Mouse (Mus musculus): ENCODE data around the gene Slc4a2. TPM values are rescaled to one million over a fixed set of nuclear protein-coding genes. Genes with fewer than 3 reads are reported as not detected.

Slc4a2 gene
- polyA plus RNA-seq, 1 experiment from 2014 or later = 12.6 TPM

DNA sequence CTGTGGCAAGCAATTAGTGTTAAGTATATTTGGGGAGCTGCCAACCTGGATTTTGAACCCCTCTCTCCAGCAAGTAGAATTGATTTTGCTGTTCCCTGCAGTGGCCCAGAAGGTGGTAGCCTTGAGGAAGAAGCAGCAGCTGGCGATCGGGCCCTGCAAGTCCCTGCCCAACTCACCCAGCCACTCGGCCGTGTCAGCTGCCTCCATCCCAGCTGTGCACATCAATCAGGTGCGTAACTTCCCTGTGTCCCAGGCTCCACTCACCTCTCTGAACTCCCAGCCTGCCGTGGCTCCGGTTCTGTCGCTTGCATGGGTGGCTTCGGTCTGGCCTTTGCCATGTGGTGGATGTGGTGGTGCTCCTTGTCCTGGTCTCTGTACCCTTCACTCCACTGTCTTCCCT is 54.3 kb downstream of the Slc4a2 start:
- peaks cover 16% of the 10 kb centered on the region for H3K4me1 ChIP-seq (ENCODE audit: control insufficient read depth, low read depth, low read length)
- WGBS (ENCODE audit: insufficient replicate concordance) = 89% methylated on average over 9 of the region's 9 CpGs
- no peak overlapping the region for H3K27ac ChIP-seq (ENCODE audit: low read length)
- H3K4me3 ChIP-seq (ENCODE audit: low read depth, low read length) = no peak overlapping the region
- H3K9me3 ChIP-seq (replicated peaks; ENCODE audit: control insufficient read depth, low read length) = no peaks in the 10 kb centered on the region
- peaks cover 26% of the 10 kb centered on the region for H3K27me3 ChIP-seq (ENCODE audit: control insufficient read depth, insufficient read depth, low read depth, low read length)
- H3K4me2 ChIP-seq (ENCODE audit: low read depth, low read length) = no peak overlapping the region
- ATAC-seq (ENCODE audit: low read depth) = no peak
- peaks cover 17% of the 10 kb centered on the region for H3K36me3 ChIP-seq (ENCODE audit: control insufficient read depth, insufficient read depth)
- H3K9ac ChIP-seq (ENCODE audit: low read depth, low read length) = no peak overlapping the region

DNA sequence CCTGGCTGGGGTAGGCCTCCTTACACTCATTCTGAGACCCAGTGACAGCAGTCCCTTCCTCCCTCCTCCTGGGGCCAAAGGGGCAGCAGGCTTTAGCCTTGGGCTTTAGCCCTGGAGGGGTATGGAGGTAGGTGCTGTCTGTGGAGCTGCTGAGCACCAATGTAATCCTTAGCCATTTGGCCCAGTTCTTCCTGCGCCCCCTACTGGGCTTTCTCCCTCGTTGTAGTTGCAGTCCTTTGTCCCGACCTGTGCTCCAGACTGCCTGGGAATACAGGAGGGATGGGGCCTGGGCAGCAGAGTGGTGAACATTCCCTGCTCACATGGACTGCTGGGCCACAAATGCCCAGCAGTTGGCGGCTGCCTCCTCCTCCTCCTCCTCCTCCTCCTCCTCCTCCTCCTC is 58.0 kb downstream of the Slc4a2 start:
- Histone ChIP-seq H3K27me3 (ENCODE audit: control insufficient read depth, insufficient read depth, low read depth, low read length) (no peaks in the 10 kb centered on the region), H3K36me3 (ENCODE audit: control insufficient read depth, insufficient read depth) (peaks cover 17% of the 10 kb centered on the region), H3K9ac (ENCODE audit: low read depth, low read length) (no peak overlapping the region), H3K9me3 (replicated peaks; ENCODE audit: control insufficient read depth, low read length) (no peaks in the 10 kb centered on the region), H3K4me1 (ENCODE audit: control insufficient read depth, low read depth, low read length) (peaks cover 3% of the 10 kb centered on the region), H3K4me2 (ENCODE audit: low read depth, low read length) (no peak overlapping the region), H3K4me3 (ENCODE audit: low read depth, low read length) (no peak overlapping the region), H3K27ac (ENCODE audit: low read length) (no peak overlapping the region)
- no peak for ATAC-seq (ENCODE audit: low read depth)
- 30% methylated on average over 4 of the region's 4 CpGs for WGBS (ENCODE audit: insufficient replicate concordance)

DNA sequence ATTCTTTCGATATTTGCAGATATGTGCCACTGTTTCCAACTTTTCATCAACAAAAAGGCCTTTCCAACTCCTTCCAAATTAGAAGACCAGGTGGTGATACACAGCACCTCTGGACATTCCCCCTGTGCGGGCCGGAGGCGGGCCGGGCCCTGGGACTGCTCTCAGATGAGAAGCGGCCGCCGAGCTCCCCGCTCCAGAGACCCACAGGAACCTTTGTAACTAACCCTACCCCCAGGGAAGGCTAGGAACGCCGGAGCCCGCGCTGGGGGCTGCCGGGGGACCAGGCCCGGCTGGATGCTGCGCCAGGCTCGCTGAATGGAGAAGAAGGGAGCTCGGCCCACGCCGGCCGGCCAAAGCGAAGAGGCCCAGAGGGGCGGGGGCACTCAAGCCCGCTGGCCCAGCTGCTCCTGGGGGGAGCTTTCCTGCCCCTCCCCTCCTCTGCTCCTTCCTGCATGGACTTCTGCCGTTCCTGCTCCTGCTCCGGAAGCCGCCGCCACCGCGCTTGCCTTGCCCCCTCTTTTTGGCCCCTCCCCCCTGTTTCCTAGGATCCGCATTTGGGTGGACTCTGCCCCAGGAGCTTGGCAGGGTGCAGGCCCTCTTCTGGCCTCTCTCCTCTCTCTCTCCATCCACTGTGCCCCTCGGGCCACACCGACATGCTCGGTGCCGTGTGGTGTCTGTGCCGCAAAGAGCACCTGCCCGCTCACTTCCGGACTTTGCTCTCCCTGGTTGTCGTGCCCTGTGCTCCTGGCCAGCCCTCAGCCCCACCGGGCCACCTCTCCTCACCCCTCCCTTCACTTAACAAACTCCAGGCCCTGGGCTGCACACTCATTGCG is 58.8 kb downstream of the Slc4a2 start:
- no peak overlapping the region; the same call in 1 of the 2 replicates for H3K4me3 ChIP-seq (ENCODE audit: low read depth, low read length)
- peak; percentile 68 for ATAC-seq (ENCODE audit: low read depth)
- H3K27ac ChIP-seq (ENCODE audit: low read length) = peak overlapping the region; percentile 62
- H3K9ac ChIP-seq (ENCODE audit: low read depth, low read length) = no peak overlapping the region
- WGBS (ENCODE audit: insufficient replicate concordance) = 71% methylated on average over 41 of the region's 41 CpGs
- peaks cover 3% of the 10 kb centered on the region for H3K4me1 ChIP-seq (ENCODE audit: control insufficient read depth, low read depth, low read length)
- H3K4me2 ChIP-seq (ENCODE audit: low read depth, low read length) = peak overlapping the region; percentile 5; the same call in 1 of the 2 replicates
- no peaks in the 10 kb centered on the region for H3K9me3 ChIP-seq (replicated peaks; ENCODE audit: control insufficient read depth, low read length)
- no peaks in the 10 kb centered on the region for H3K27me3 ChIP-seq (ENCODE audit: control insufficient read depth, insufficient read depth, low read depth, low read length)
- peaks cover 17% of the 10 kb centered on the region for H3K36me3 ChIP-seq (ENCODE audit: control insufficient read depth, insufficient read depth)

DNA sequence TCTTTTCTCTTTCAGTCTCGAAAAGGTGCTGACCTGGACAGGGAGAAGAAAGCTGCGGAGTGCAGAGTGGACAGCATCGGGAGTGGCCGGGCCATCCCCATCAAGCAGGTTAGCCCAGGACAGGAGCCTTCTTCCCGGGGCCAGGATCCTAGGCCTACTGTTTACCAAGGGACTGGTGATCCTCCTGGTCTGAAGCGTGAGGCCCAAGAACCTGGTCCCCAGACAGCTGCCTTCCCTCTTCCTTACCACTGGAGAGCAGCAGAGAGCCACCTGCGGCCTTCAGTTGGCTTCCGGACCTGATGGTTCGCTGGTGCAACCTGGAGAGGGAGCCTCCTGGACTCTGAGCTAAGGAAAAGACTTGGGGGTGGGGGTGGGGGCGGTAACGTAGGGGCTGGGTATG is 59.7 kb downstream of the Slc4a2 start:
- Histone ChIP-seq H3K9me3 (replicated peaks; ENCODE audit: control insufficient read depth, low read length) (no peaks in the 10 kb centered on the region), H3K27ac (ENCODE audit: low read length) (peak overlapping the region; percentile 62), H3K4me1 (ENCODE audit: control insufficient read depth, low read depth, low read length) (peaks cover 3% of the 10 kb centered on the region), H3K36me3 (ENCODE audit: control insufficient read depth, insufficient read depth) (peaks cover 12% of the 10 kb centered on the region), H3K4me2 (ENCODE audit: low read depth, low read length) (0 out of 2 replicates have a peak overlapping the region, but pooled peaks have one; percentile 5), H3K27me3 (ENCODE audit: control insufficient read depth, insufficient read depth, low read depth, low read length) (no peaks in the 10 kb centered on the region), H3K9ac (ENCODE audit: low read depth, low read length) (no peak overlapping the region), H3K4me3 (ENCODE audit: low read depth, low read length) (no peak overlapping the region; the same call in 1 of the 2 replicates)
- WGBS (ENCODE audit: insufficient replicate concordance) = 47% methylated on average over 11 of the region's 11 CpGs
- ATAC-seq (ENCODE audit: low read depth) = no peak; the same call in 1 of the 2 replicates

DNA sequence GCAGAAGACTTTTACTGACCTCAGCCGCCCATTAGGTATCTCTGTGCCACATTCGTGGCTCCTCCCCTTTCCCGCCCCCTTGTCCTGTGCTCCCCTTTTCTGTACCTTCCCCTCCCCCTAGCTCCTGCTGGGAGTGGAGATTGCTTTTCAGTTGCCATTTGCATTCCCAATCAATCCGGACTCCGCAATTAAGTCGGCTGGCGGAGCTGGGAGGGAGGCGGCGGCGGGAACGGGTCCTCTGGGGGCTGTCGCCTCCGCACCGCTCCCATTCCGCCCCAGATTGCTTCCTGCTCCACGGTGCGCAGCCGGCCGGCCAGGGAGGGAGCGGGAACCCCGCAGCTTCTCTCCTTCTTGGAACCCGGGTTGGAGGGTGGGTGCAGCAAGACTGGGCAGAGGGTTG is 61.3 kb downstream of the Slc4a2 start:
- ATAC-seq (ENCODE audit: low read depth) = no peak
- peaks cover 3% of the 10 kb centered on the region for H3K4me1 ChIP-seq (ENCODE audit: control insufficient read depth, low read depth, low read length)
- peak overlapping the region; percentile 49 for H3K4me2 ChIP-seq (ENCODE audit: low read depth, low read length)
- no peak overlapping the region for H3K27ac ChIP-seq (ENCODE audit: low read length)
- H3K27me3 ChIP-seq (ENCODE audit: control insufficient read depth, insufficient read depth, low read depth, low read length) = no peaks in the 10 kb centered on the region
- H3K9me3 ChIP-seq (replicated peaks; ENCODE audit: control insufficient read depth, low read length) = no peaks in the 10 kb centered on the region
- WGBS (ENCODE audit: insufficient replicate concordance) = 76% methylated on average over 22 of the region's 22 CpGs
- peaks cover 9% of the 10 kb centered on the region for H3K36me3 ChIP-seq (ENCODE audit: control insufficient read depth, insufficient read depth)
- H3K4me3 ChIP-seq (ENCODE audit: low read depth, low read length) = peak overlapping the region; percentile 38
- peak overlapping the region; percentile 27; the same call in 1 of the 2 replicates for H3K9ac ChIP-seq (ENCODE audit: low read depth, low read length)

DNA sequence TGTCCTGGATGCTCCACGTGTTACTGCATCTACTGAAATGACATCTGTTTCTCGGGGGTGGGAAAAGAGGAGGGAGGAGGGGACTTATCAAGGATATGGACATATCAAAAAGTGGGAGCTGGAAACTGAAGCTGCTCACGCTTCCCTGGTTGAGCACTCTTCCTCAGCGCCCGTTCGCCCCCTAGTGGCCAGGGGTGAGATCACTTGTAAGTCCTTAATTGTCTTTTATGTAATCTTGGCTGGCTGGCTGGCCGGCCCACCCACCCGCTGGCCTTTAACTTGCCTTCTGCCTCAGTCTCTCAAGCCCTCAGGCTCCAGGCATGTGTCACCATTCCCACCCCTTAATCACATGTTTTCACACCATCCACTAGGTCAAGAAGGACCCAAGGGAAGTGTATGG is 62.5 kb downstream of the Slc4a2 start:
- peaks cover 3% of the 10 kb centered on the region for H3K4me1 ChIP-seq (ENCODE audit: control insufficient read depth, low read depth, low read length)
- H3K4me3 ChIP-seq (ENCODE audit: low read depth, low read length) = no peak overlapping the region
- H3K4me2 ChIP-seq (ENCODE audit: low read depth, low read length) = no peak overlapping the region
- no peaks in the 10 kb centered on the region for H3K9me3 ChIP-seq (replicated peaks; ENCODE audit: control insufficient read depth, low read length)
- peaks cover 8% of the 10 kb centered on the region for H3K36me3 ChIP-seq (ENCODE audit: control insufficient read depth, insufficient read depth)
- no peaks in the 10 kb centered on the region for H3K27me3 ChIP-seq (ENCODE audit: control insufficient read depth, insufficient read depth, low read depth, low read length)
- ATAC-seq (ENCODE audit: low read depth) = no peak
- no peak overlapping the region for H3K9ac ChIP-seq (ENCODE audit: low read depth, low read length)
- 5% methylated on average over 8 of the region's 8 CpGs for WGBS (ENCODE audit: insufficient replicate concordance)
- no peak overlapping the region for H3K27ac ChIP-seq (ENCODE audit: low read length)

DNA sequence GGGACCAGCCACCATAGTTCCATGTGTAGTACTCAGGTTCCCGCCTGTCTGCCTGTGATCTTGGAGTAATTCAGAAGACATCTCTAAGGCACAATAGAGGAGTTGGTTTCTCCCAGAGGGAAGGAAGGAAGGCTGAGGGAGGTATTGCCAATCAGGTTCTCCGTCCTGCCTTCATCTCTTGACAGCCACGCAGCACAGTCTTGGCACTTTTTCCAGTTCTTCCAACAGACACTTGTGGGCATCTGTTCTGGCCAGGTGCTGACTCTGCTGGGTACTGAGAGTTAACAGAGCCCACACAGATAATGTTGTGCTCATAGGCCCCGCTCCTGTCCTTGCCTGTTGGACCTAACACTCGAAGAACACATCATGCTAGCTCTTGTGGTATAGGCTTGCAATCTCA is 63.1 kb downstream of the Slc4a2 start:
- Histone ChIP-seq H3K4me1 (ENCODE audit: control insufficient read depth, low read depth, low read length) (no peaks in the 10 kb centered on the region; the same call in 1 of the 2 replicates), H3K4me2 (ENCODE audit: low read depth, low read length) (no peak overlapping the region), H3K9ac (ENCODE audit: low read depth, low read length) (no peak overlapping the region), H3K27ac (ENCODE audit: low read length) (no peak overlapping the region), H3K4me3 (ENCODE audit: low read depth, low read length) (no peak overlapping the region), H3K36me3 (ENCODE audit: control insufficient read depth, insufficient read depth) (peaks cover 10% of the 10 kb centered on the region), H3K27me3 (ENCODE audit: control insufficient read depth, insufficient read depth, low read depth, low read length) (no peaks in the 10 kb centered on the region), H3K9me3 (replicated peaks; ENCODE audit: control insufficient read depth, low read length) (no peaks in the 10 kb centered on the region)
- no peak for ATAC-seq (ENCODE audit: low read depth)
- 80% methylated on average over 5 of the region's 5 CpGs for WGBS (ENCODE audit: insufficient replicate concordance)

DNA sequence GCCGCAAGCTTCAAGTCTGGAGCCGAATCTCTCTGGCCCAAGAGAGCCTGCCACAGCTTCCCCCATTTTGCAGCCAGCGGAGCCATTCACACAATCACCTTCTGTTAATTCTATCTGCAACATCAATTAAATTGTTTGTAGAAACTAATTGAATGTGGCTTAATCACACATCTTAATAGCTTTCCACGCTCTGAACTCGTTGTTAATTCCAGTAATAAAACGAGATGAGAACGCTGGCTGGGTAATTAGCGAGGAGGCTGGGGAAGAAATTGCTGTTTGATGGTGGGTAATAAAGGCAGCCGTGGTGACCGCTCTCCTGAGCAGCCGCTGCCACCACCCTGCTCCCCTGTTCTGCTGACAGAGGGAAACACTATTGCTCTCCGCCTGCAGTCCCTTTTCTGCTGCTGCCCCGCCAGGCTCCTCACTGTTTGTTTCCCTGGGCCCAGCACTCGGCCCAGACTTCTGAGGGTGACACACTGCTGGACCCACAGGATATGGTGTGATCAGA is 66.8 kb downstream of the Slc4a2 start:
- Histone ChIP-seq H3K36me3 (ENCODE audit: control insufficient read depth, insufficient read depth) (peaks cover 17% of the 10 kb centered on the region), H3K4me1 (ENCODE audit: control insufficient read depth, low read depth, low read length) (no peaks in the 10 kb centered on the region), H3K4me2 (ENCODE audit: low read depth, low read length) (no peak overlapping the region), H3K9ac (ENCODE audit: low read depth, low read length) (no peak overlapping the region), H3K9me3 (replicated peaks; ENCODE audit: control insufficient read depth, low read length) (no peaks in the 10 kb centered on the region), H3K27ac (ENCODE audit: low read length) (no peak overlapping the region), H3K4me3 (ENCODE audit: low read depth, low read length) (no peak overlapping the region), H3K27me3 (ENCODE audit: control insufficient read depth, insufficient read depth, low read depth, low read length) (no peaks in the 10 kb centered on the region)
- 83% methylated on average over 14 of the region's 14 CpGs for WGBS (ENCODE audit: insufficient replicate concordance)
- no peak for ATAC-seq (ENCODE audit: low read depth)

Measured in liver, embryonic 16.5 days (tissue).